Mouse (Mus musculus): ENCODE data around the gene Nagk.

DNA sequence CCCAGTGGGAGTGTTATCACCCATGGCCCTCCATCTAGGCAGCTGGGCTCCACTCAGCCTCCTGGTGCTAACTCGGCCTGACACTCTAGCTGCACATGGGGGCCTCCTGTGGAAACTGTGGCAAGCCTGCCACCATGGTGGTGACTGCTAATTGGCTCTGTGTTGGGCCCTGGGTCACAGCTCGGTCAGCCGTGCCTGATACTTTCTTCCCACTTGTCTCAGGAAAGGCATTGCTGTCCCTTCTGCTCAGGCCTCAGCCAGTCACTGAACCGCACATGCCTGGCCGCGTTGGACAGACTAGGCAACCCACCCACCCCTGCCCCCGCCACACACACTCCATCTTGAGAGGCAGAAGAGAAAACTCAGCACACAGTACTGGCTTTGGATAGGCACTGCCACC is 6.2 kb upstream of the Nagk start:
- TF ChIP-seq CTCF (IDR thresholded peaks at IDR 0.05; ENCODE audit: borderline replicate concordance, extremely low read depth, insufficient read depth, insufficient read length) = no peak
- no peak for TF ChIP-seq POLR2A (IDR thresholded peaks at IDR 0.05; ENCODE audit: borderline replicate concordance, extremely low read depth, insufficient read depth, insufficient read length, poor library complexity, severe bottlenecking)

Data from brain, embryonic 14.5 days (tissue).